Mouse (Mus musculus): ENCODE results near the gene Map10.

- TF ChIP-seq CTCF (conservative IDR thresholded peaks at IDR 0.05; ENCODE audit: insufficient read depth, insufficient read length, low read depth, low read length) (no peak), POLR2A (IDR thresholded peaks at IDR 0.05; ENCODE audit: low read depth, low read length) (no peak)
Measured at GRCm38 (mm10) chr8:125693197-125693596, 23.6 kb downstream of the Map10 start.

Data from kidney, adult 2 months (tissue).